Mouse (Mus musculus): ENCODE data around the gene Cntn5. TPM values are rescaled to one million over a fixed set of nuclear protein-coding genes. Genes with fewer than 3 reads are reported as not detected.

Cntn5 gene
- total RNA-seq, 2 experiments from 2014 or later, result not detected

DNA sequence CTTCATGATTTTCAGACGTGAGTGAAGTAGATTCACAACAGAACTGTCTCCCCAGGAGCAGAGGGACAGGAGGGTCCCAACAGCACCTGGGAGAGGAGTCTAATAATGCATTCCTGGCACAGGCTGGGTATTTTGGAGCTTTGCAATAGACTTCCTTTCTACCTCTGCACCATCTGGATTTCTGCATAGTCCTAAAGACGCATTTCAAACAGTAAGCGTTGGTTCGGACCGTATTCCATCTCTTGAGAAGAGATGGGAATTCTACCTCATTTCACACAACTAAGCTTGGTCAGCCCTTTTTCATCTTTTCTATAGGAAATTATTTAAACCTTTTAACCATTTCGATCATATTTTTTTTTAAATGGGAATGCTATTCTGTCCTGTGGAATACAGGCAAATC, 635.7 kb downstream of the Cntn5 start:
- no peak for ATAC-seq (replicated peaks; ENCODE audit: low FRiP score, poor library complexity, severe bottlenecking)

DNA sequence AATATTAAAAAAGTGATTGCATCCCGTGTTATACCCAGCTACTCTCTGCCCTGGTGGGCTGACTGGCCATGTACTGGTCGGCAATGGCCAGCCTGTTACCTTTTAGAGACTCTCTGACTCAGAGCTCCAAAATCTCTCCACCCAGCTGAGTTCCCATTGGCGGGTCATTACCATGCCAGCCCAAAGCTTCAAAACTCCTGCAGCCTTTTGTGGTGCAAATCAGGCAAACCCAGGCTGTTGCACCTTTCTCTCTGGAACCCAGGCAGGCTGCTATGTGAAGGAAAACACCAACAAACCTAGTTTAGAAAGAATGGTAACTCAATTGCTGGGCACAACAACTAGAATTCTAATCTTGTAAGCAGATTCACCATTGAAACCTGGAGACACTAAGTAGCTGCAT, 639.0 kb downstream of the Cntn5 start:
- ATAC-seq (replicated peaks; ENCODE audit: low FRiP score, poor library complexity, severe bottlenecking), result no peak

DNA sequence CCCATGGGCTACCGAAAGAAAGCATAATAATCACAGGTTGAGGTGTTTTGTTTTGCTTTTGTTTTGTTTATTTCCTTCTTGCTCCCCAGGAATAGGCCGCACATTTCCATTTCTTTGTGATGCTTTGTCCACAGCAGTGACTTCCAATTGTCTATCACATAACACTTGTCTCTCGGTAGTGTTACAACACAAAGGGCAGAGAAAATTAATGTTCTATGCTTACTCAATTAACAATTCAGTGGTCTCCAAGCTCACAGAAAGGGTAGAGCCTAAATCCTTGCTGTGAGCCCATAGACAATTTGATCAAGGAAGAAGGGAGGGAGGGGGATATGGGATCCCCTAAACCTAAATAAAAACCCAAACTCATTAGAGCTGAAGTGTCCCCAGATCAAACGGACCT, 671.2 kb downstream of the Cntn5 start:
- no peak for ATAC-seq (replicated peaks; ENCODE audit: low FRiP score, poor library complexity, severe bottlenecking)

DNA sequence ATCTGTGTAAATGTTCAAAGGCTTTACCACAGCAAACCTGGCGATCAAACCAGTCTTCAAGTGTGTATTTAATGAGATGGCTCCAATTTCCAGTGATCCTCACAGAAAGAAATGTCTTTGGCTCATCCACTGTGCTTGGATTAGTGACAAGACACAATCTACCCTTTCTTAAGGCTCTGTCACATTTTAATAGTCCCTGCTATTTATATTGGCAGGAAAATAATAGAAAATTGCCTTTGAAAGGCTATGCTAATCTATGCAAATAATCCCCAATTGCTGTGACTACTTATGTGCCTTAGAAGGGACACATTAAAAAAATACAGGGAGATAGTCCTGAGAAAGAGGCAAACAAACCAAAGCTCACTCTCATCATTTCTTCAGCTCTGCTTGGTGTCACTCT, 672.5 kb downstream of the Cntn5 start:
- no peak for ATAC-seq (replicated peaks; ENCODE audit: low FRiP score, poor library complexity, severe bottlenecking)

DNA sequence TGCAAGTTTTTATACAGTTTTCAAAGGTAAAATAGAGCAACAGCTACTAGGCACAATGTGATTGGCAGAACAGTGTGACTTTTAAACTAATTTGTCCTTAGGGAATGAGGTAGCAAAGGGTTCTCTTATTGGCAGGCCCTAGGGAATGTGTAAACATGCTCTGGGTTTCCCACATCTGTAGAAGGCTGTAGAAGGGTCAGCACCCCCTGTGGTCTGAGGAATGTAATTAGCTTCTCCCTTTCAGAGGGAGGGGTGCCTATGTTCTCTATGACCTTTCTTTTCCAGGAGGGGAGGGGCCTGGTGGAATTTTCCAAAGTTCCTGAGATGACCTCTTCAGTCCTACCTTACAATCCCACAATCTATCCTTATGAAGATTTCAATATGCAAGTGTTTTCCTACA, 673.6 kb downstream of the Cntn5 start:
- ATAC-seq (replicated peaks; ENCODE audit: low FRiP score, poor library complexity, severe bottlenecking), result no peak

DNA sequence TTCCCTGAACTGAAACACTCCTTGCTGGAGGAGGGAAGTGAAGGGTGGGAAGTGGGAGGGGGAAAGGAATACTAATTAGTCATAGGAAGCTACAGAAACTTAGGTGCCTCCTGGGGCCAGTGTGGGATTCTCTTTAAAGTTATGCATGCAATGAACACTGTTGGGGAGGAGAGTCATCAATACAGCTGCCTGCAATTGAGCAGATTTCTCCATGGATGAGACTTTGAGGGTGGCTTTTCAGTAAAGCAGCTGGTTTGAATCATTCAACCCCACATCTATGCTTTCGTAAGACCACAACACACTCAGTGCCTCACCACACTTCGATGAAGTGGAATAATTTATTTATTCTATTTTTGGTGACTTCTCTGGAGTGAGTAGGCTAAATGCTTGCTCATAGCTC, 674.9 kb downstream of the Cntn5 start:
- no peak for ATAC-seq (replicated peaks; ENCODE audit: low FRiP score, poor library complexity, severe bottlenecking)

DNA sequence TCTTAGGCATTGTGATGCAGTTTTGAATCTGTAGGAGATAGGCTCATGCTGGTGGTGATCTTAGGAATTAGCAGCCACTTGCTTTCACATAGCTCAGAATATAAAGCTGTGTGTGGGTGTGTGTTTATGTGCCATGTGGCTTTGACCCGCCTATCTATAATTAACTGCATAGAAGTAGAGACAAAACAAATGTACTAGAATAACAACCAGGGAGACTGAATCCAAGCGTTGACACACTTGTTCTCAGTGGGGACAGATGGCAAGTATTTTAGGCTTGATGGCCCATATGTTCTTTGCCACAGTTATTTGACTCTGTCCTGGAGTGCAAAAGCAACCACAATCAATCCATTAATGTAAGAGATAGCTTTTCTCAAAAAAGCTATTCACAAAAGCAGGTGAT, 678.6 kb downstream of the Cntn5 start:
- ATAC-seq (replicated peaks; ENCODE audit: low FRiP score, poor library complexity, severe bottlenecking), result no peak

DNA sequence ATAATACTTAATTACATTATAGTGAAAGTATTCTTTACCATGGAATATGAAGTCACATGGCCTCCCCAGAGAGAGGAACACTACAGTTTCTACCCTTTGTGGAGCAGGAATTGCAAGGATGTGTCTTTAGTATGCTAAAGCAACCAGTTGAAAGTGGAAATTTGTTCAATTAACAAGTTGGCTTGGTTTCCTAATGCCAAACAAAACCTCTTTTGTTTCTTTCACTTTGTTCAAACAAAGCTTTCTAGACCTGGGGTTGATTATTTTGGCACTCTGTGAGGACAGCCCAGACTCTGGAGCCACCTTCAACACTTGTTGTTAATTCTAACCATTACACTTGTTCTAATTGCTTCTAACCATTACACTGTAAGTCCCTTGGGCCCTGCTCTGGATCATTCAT, 718.5 kb downstream of the Cntn5 start:
- no peak for ATAC-seq (replicated peaks; ENCODE audit: low FRiP score, poor library complexity, severe bottlenecking)

DNA sequence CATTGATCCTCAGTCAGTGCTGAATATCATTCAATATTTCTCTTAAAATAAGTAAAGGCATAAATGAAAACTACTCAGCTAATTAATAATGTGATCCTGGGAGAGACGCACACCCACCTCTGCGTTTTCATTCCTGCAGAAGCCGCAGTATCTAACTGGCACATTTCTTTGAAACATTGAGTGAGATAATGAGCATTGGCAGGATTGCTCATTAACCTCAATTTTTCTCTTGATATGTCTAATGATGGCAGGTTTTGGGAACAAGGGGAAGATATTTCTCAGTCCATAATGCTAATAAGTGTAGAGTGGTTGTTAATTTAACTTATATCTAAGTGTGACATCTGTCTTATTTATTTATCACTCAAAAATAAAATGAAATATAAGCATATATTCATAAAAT, 734.0 kb downstream of the Cntn5 start:
- no peak for ATAC-seq (replicated peaks; ENCODE audit: low FRiP score, poor library complexity, severe bottlenecking)

DNA sequence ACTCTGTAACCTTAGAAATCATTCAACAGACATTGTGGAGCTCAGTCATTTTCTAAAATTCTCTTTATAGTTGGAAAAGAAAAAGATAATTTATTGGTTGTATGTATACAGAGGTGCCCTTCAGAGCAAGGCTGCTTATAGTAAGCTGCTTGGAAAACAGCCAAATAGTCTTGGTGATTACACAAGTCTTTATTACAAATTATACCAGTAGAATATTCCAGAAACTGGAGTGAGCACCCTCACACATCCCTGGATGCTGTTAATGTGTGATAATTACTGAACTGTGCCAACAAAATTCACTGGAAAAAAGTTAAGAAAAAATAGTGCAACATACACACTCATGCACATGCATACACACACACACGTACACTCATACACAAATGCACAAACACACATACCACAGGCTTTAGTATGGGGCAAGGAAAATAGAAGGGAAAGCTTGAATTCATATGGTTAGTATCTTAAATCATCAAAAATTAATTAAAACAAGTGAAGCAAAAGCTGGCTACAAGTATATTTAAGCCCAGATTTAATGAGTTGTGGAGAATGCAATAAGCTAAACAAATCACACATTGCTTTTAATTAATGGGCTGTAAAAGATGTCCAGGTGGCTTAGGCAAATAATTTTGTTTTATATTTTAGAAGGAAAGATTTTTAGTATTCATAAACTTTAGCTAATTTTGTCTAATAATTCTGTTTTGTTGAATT, 783.1 kb downstream of the Cntn5 start:
- no peak for ATAC-seq (replicated peaks; ENCODE audit: low FRiP score, poor library complexity, severe bottlenecking)

DNA sequence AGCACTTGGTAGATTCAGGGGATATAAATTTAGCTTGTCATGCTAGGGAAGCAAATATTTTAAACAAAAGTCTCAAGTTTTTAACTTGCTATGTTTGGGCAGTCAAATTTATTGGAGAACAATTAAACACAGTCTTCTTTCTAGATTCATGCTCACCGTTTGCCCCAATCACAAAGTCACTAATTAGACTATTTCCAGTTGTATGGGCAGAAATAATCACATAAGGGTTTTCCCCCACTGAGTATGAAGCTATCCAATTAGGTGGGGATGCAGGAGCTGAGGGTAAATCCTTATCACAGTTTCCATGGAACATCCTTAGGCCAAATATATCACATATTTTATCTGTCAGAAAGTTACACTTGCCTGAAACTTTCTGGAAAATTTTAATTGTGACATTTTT, 788.0 kb downstream of the Cntn5 start:
- ATAC-seq (replicated peaks; ENCODE audit: low FRiP score, poor library complexity, severe bottlenecking), result no peak

DNA sequence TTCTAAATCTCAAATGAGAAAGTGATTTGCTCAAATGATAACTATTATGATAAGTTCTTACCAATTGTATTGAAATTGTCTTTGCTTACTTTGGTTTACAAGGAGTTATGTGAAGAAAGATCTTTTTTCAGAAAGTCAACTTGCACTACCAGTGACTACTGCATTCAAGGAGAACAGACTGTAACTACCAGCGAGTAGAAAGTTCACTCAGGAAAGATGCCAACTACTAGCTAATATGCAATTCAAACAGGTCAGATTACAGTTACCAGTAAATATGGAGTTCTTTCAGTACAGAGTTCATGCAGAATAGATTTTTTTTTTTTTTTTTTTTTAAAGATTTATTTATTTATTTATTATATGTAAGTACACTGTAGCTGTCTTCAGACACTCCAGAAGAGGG, 795.4 kb downstream of the Cntn5 start:
- ATAC-seq (replicated peaks; ENCODE audit: low FRiP score, poor library complexity, severe bottlenecking), result no peak

DNA sequence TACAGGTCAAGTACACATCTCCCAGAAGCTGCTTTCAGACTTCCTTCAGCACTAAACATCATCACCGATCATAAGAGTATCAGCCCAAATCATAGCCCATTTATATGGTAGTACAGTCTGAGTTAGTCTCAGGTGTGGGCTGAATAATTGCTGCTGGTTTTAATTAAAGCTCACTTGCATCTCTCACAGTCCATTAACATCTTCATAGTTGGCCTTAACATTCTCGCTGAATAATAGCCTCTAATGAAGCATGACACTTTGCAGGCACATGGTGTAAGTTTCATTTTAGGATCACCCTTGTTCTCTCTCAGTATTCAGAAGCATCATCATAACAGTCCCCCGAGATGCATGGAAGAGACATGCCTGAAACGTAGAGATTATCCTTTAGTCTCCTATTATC, 796.7 kb downstream of the Cntn5 start:
- ATAC-seq (replicated peaks; ENCODE audit: low FRiP score, poor library complexity, severe bottlenecking), result no peak

DNA sequence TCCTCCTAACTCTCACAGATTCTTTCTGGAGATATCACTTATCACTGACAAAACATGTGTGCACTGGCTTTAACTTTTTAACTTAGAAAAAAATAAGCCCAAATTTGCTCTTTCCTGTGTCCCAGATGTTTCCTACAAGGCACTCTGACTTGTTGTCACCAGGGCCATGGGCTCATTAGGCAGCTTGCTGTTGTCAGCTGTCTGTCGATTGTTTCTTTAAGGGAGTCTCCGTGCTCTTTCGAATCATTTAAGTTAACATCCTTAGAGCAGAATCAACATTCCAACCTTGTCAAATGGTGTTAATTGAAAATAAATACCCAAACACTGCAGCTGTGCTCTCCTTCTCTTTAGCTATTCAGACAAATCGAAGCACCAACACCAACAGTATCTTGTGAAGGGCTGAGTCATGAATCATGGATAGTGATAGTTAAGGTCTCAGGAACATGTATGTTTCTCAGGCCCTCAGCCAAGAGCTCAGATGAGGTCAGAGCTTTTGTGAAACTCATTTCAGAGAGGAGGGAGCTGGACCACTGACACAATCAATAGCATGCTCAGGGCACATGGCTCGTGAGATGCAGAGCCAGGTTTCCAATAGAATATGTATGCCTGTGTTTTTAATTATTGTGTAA, 802.6 kb downstream of the Cntn5 start:
- ATAC-seq (replicated peaks; ENCODE audit: low FRiP score, poor library complexity, severe bottlenecking), result no peak

DNA sequence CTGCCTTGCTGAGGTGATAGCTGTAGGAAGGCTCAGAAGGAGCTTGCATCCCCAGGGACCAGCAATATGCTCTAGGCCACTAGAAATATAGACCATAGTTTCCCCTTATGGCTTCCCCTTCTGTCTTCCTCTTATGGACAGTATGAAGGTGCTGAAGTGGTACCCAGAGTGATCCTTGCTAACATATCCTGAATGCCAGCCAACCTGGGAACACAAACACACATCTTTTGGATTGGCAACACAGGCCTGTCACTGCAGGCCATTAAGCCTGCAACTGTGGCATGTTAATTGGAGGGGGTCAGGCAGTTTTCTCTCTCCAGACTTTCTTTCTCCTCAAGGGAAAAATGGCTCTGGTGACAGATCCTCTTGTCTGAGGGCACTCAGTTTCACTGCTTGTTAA, 828.3 kb downstream of the Cntn5 start:
- no peak for ATAC-seq (replicated peaks; ENCODE audit: low FRiP score, poor library complexity, severe bottlenecking)

DNA sequence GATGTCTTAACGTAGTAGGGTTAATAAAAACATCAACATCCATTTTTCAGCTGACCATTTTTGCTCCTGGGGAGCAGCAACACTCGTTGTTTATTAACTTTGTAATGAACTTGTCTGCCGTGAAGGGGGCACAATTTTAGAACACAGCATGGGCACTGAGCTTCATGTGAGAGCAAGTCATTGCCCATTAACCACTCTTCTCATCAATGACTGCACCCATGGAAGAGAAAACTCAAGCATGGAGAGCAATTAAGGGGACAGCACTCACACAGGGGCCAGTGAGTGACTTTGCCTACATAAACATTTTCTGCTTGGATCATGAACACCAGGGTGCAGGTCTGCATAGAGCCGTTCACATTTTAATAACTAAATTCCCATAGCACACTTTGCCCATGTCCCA, 831.2 kb downstream of the Cntn5 start:
- ATAC-seq (replicated peaks; ENCODE audit: low FRiP score, poor library complexity, severe bottlenecking), result no peak

DNA sequence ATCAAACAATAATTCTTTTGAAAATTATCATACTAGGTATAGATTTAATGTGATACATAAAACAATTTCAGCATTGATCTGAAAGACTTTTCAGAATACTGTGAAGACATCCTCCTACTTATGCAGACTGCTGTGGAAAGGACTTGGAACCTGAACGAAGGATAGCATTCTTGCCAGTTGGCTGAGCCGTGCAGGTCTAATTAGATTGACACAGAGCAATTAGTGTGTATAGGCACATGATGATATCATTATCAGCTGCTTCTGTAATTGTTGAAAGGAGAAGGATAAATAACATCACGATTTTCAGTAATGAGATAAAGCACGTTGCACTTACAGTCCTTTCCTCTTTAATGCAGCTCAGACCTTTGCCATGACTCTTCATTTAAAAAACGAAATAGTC, 831.7 kb downstream of the Cntn5 start:
- ATAC-seq (replicated peaks; ENCODE audit: low FRiP score, poor library complexity, severe bottlenecking), result no peak

DNA sequence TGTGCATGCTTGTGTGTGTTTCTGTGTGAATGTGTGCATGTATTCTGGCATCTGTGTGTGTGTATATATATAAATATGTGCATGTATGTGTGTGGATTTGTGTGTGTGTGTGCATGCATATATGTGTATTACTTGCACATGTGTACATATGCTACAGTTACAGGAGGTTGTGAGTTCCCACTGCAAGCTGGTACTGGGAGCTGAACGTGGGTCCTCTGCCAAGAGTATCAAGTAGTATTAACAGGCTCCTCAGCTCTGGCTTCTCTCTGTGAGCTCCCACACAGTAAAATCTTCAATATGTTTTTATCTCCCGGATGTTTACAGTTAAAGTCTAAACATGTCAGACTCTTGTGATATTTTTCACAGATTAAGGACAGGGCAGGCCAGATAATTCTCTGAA, 833.3 kb downstream of the Cntn5 start:
- ATAC-seq (replicated peaks; ENCODE audit: low FRiP score, poor library complexity, severe bottlenecking), result no peak

DNA sequence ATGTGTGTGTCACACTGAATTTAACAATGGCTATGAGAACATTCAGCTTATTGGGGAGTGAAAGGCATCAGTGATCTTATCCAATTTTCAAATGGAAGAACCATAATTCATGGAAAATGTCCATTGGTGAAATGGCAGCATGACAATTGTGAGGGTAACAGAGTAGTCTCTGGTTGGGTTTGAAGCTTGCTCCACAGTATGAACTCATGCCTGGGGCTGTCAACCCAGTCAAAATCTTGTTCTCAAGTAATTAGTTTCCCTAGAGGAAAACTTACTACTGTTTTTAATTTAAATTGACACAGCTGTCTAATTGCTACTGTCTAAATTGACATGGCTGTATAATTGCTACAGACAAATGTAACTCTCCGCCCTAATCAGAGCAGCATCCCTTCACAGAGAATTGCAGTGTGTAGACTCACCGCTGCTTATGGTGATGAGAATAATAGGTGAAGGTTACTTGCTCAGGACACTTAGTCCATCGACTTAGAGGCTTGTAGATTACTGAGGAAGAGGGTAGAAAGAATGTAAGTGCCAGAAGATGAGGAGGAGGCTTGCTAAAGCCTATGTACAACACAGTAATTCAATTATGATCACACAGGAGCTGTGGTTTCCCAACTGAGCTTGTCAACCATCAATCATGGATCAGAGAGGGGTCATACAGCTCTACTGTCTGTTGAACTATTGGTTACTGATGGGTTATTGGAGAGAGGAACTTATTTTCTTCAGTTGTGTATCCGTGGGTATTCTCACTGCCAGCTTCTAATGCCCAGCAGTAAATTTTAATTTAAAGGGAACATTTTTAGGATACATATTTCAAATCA, 859.4 kb downstream of the Cntn5 start:
- ATAC-seq (replicated peaks; ENCODE audit: low FRiP score, poor library complexity, severe bottlenecking), result no peak

DNA sequence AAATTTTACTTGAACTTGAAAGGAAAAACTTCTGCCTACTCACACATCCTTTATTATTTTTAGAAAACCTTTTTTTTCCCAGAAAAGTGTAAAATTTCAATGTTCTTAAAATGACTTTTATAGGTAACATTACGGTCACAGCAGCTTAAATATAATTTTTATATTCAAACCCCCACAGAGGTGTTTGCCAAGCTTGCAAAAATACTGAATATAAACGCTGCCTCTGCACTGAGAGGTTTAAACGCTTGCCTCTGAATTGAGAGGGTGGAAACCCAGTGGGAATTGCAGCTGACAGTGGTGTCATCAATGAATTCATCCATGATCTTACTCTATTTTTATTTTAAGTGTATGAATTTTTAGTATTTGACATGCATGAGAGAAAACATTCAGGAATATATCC, 861.6 kb downstream of the Cntn5 start:
- ATAC-seq (replicated peaks; ENCODE audit: low FRiP score, poor library complexity, severe bottlenecking), result no peak

DNA sequence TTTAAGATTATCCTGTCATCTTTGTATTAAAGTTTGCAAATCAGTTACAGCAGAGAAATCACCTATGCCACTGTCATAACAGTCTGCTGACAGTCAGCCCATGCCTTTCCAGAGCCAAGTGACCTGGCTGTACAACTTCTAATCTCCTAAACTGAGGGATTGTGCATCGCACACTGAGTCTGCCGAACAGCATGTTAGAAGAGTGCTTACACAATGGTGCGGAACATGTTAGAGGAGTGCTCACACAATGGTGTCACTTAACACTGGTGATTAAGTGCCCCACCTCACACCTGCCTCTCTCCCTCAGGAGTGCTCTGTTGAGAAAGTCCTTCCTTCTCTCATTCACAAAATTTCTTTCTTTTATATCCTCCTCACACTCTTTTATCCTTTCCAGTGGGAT, 889.4 kb downstream of the Cntn5 start:
- ATAC-seq (replicated peaks; ENCODE audit: low FRiP score, poor library complexity, severe bottlenecking), result no peak
